Mouse (Mus musculus) urinary bladder, adult 18-20 months (tissue): Measurements from ENCODE around the gene Pum2.
"Not testable (repeated sequence)": the region's sequence is repeated elsewhere in the genome, so short reads cannot be mapped to it uniquely, and the experiment has no call there.

Source experiments
- DNase-seq, 2 experiments: peaks; one replicate each; pipeline ENCODE4 v3.0.0; 2022; ENCODE audit warnings: low spot score in 2 of 2, mixed read lengths in 2 of 2

Pum2 gene

DNA sequence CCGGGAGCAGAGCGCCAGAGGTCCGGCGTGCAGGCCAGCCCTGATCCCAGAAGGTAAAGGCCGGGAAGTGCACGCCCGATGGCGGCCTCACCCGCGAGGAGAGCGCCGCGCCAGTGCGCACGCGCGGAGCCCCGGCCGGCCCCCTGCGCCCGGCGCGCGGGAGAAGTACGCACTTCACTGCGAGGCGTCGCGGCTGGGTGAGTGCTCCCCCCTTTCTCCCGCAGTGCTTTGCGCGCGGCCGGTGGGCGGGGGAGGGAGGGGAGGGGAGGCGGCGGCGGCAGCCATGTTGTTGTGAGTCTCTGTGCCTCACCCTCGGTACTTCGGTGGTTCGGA is at the start of gene Pum2:
TSS of gene Pum2 (plus strand) at position 161 of the 333 bp plus-strand sequence.
- DNase-seq: peak; percentile 89 to 90

DNA sequence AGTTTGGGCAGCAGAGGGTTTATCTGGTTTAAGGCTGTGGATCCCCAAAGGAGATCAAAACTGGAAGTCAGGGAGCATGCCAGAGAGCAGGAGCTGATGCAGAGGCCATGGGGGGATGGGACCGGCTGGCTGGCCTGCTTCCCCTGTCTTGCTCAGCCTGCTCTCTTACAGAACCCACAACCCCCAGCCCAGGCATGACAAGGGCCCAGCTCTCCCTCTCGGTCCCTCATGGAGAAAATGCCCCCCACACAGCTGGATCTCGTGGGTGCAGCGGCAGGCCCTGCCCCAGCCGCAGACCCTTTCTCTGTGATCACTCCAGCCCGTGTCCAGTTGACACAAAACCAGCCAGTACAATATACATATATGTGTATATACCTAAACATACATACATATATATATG is 44.4 kb upstream of the Pum2 start:
- DNase-seq: no peak

DNA sequence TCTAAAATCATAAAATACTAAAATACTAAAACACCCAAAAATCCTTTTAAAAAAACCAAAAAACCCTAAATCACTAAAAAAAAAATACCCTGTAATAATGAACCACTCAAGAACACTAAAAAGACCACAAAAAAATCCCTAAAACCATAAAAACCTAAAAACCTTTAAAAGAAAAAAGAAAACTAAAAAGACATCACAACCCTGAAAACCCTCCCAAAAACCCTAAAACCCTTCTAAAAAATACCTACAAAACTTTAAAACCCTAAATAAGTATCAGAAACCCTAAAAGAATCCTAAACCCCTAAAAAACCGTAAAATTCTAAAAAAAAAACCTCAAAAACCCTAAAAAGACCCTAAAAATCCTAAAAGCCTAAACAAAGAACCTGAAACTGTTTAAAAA is 42.2 kb upstream of the Pum2 start:
- DNase-seq: no peak

DNA sequence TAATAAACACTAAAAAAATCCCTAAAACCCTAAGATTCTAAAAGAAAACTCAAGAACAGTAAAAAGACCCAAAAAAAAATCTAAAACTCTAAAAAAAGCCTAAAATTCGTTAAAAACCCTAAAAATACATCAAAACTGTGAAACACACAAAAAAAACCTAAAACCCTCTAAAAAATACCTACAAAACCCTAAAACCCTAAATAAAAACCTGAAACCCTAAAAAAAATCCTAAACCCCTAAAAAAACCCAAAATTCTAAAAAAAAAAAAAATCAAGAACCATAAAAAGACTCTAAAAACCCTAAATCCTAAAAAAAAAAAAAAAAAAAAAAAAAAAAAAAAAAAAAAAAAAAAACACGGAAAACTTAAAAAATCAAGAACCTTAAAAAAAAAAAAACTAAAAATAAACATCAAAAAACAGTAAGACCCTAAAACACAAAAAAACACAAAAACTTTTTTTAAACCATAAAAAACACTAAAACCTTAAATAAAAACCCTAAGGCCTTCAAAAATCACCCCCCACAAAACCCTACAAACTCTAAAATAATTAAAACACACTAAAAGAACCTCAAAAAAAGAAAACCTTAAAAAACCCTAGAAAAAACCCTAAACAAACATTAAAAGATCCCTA is 41.1 kb upstream of the Pum2 start:
- DNase-seq: no peak

DNA sequence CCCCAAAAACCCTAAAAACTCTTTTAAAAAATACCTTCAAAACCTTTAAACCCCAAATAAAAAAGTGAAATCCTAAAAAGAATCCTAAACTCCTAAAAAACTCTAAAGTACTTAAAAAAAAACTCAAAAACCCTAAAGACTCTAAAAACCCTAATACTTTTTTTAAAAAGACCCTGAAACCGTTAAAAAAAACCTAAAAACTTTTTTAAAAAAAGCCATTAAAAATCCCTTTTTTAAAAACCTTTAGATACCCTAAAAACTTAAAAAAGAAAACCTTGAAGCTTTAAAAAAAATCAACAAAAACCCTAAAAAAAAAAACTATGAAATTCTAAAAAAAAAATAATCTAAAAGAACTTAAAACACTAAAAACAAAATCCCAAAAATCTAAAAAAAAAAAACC is 39.6 kb upstream of the Pum2 start:
- DNase-seq: no peak

DNA sequence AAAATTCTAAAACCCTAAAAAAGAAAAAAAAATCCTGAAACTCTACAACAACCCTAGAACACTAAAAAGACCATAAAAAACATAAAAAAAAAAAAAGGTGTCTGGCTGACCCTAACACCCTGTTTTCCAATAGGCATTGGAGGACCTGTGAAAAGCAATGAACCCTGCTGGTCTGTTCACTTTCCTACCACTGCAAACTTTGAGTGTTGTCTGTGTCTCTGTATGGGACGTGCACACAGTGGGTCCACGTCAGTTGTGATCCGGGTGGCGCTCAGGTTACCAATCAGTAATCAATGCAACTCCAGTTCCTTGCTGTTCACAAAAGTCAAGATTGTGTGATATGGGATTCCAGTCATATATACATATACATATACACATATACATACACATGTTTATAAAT is 38.4 kb upstream of the Pum2 start:
- no peak for DNase-seq

DNA sequence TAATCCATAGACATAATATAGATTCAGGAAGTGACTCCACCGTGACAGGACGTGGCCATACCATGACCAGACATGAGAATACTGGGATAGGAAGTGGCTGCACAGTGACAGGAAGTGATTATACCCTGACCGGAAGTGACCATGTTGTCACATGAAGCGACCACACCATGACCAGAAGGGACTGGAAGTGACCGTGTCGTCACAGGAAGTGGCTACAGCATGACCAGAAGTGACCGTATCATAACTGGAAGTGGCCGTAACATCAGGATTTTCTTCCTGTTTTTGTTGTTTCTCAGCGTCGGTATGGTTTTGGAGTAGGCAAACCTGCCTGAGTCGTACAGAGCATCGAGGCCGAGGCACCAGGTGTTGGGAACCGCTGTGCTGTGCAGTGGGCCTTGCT is 37.0 kb upstream of the Pum2 start:
- DNase-seq: no peak

DNA sequence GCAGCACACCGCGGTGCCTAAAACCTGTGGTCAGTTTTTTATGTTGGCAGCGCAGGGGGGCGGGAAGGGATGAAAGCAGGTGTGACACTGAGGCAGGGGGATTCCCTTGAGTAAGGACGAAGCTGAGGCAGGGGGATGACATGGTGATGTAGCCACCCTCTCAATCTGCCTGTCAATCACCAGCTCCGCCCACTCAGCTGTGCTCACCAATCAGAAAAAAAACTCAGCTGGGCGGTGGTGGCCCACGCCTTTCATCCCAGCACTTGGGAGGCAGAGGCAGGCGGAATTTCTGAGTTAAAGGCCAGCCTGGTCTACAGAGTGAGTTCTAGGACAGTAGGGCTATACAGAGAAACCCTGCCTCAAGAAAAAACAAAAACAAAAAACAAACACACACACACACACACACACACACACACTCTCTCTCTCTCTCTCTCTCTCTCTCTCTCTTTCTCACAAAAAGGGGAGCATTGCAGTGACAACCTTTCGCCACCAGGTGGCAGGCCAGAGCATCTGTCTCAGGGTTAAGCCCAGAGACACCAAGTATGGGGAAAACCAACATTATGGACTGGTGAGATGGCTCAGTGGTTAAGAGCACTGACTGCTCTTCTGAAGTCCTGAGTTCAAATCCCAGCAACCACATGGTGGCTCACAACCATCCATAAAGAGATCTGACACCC is 35.4 kb upstream of the Pum2 start:
- DNase-seq: peak; percentile 61 to 74

DNA sequence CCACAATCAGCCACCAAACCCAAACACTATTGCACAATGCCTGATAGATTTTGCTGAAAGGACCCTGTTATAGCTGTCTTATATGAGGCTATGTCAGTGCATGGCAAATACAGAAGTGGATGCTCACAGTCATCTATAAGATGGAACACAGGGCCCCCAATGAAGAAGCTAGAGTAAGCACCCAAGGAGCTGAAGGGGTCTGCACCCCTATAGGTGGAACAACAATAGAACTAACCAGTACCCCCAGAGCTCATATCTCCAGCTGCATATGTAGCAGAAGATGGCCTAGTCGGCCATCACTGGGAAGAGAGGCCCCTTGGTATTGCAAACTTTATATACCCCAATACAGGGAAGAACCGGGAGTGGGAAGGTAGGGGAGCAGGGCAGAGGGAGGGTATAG is 33.7 kb upstream of the Pum2 start:
- DNase-seq: not testable (repeated sequence)

DNA sequence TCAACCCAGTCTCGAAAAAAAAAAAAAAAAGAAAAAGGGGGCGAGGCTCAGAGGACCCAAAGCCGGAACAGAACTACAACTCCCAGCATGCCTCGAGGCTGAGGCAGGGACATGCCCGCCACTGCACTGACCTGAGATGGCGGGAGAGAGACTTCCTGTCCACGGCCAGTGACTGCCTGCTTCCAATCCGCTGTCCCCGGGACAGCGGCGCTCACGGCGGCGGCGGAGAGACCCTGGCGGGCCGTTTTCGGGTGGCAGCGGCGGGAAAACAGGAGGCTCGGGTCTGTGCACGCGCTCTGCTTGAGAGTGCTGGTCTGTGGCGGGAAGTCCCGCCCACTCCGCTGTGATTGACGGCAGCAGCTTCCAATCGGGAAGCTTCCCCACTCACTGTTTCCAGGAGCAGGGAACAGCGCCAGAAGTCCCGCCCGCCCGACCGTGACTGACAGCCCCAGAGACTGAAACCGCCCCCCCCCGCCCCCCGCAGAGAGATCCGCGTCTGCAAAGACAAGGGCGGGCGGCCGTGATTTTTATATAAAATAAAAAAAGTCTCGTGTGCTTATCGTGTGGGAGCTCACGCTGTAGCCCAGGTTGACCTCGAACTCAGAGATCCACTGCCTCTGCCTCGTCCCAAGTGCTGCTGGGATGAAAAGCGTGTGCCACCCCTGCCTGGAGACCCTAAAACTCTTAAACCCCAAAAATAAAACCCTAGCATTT is 33.1 kb upstream of the Pum2 start:
- DNase-seq: peak; percentile 95 to 100

DNA sequence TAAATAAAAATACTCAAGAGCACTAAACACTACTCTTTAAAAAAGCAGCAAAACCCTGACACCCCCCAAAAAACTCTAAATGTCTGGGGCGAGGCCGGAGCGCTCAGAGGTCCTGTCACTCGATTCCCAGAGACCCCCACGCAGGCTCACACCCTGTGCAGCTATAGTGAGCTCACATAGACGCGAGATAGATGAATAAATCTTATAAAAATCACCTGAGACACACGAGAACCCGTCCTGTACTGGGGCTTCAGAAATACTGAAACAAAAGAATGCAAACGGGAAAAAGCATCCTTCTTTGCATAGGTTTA is 32.6 kb upstream of the Pum2 start:
- no peak for DNase-seq

DNA sequence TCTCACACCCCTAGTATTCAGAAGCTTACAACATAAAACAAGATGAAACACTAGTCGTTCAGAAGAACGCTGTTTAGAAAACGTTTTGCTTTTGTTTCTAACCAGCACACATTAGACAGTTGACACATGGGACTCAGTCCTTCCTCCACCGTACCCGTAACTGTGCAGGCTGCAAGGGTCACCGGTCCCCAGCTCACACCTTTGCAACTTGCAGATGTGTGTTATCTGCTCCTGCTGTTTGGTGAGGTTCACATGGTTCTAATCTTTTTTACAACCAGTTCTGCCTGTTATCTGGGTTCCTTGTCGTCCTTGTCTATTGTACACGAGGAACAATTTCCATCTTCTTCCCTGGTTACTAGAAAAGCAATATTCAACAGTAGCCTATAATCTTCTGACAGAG is 25.7 kb upstream of the Pum2 start:
- DNase-seq: not testable (repeated sequence)

DNA sequence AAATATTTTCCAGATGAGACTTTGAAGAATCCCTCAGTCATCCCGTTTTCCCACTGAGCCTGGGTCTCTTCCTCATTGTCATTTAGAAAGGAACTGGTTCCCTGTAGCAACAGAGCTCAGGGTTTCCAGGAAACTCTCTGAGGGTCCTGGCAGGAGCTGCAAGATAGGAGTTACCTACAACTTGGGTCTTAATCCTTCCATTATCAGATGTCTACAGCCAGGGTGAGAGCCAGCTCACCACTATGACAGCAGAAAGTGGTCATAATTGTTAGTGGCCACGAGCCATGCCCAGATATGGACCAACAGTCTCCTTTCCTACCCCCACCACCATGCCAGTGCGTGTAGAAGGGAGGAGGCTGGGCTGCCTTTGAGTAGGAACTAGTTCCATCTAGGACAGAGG is 23.9 kb upstream of the Pum2 start:
- DNase-seq: not testable (repeated sequence)

DNA sequence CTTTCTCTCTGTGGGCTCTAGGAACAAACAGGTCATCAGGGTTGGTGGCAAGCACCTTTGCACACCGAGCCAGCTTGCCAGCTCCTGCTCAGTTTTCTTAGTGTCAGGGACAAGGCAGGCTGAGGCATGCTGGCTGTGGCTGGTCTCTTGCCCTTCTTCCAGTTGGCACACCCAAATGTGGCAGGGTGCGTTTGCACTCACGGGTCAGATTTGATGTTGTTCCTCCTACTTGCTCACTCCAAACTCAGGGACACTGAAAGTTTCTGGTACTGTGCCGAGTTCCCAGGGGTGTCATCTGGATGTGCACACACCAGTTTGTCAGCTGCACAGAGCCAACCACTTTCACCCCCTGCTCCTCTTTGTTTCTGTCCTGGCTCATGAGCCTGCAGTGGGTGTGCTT is 17.3 kb upstream of the Pum2 start:
- peak; percentile 41 to 81 for DNase-seq

DNA sequence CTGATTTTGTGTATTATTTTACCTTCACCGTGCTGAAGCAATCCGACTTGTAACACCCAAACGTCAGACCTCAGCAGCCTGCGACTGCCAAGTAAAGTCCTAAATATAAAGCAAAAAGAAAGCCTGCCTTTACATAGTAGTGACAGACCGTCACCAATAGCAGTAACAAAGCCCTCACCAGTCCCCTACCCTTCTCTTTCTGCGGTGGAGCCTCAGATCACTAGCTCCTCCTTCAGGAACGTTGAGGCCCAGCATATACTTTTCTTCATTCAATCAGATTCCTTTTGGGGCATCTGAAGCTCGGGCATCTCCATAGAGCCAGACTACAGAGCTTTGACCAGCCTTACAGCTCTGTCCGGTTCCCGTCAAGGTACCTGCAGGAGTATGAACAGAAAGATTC is 16.8 kb upstream of the Pum2 start:
- DNase-seq: no peak

DNA sequence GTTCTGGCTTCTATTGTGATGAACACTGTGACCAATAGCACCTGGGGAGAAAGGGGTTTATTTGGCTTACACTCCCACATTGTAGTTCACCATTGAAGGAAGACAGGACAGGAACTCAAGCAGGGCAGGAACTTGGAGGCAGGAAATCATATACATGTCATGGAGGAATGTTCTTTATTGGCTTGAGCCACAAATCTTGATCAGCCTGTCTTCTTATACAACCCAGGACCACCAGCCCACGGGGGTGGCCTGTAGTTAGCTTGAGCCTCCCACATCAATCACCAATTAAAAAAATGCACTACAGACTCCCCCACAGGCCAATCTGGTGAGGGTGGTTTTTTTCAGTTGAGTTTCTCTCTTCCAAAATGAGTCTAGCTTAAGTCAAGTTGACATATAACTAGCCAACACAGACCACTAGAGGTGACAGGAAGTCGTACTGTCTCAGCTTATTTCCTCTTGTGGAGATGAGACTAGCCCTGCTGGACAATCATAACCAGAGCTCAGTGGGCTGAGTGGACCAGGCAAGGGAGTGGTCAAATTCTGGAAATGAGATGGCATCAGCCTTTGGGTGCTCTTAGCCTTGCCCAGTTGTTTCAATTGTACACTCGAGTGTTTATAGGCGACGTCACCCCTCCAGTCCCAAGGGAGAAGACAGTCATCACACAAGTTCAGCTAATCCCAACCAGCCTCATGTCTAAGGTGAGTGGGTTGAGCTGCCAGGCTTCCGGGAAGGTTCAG is 16.1 kb upstream of the Pum2 start:
- DNase-seq: no peak

DNA sequence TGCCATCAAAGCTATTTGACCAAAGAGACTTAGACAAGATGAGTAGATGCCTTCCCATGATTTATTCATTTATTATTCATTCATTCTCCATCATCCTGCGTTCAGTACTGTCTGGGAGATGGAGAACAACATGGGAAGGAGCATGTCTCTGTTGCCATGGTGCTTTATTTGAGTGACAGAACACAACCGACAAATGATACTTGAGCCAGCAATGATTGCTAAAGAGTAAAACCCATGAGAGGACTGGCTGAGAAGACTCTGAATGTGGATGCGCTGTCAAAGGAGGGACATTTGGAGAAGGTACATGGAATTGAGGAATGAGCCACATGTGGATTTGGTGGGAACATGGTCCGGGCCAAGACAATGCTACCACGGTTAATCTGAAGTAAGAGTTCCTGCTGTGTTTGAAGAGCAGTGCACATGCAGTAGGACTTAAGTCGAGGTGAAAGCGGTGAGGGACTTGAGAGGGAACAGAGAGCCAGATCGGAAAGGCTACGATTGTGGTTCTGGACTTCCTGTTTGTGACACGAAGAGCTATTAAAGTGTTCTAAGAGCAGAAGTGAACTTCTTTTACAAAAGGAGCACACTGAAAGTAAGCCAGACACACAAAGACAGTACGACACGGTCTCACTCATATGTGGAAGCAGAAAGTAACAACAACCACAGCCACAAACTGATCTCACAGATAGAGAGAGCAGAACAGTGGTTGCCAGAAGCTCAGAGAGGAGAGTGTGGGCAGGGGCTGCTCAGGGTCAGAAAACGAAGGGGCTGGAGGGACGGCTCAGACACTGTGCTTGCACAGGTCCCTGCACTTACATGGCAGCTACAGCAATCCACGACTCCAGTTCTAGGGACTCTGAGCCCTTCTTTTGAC is 14.3 kb upstream of the Pum2 start:
- no peak for DNase-seq

DNA sequence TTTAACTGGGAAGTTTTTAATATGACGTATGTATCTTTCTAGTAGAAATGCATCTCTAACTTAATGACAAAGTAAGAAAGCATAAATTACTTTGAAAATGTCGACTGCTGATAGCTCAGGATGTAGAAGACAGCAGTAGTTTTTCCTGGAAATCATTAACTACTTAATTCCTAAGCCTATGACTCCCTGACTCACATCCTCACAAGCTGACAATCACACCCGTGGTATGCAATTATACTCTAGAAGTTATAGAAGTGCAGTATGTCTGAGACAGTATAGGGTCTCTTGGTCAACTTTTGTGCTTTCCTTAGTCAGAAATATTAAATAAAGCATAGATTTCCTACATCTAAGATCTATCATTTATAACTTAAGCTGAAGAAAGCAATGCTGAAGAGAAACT is 12.2 kb upstream of the Pum2 start:
- no peak for DNase-seq

DNA sequence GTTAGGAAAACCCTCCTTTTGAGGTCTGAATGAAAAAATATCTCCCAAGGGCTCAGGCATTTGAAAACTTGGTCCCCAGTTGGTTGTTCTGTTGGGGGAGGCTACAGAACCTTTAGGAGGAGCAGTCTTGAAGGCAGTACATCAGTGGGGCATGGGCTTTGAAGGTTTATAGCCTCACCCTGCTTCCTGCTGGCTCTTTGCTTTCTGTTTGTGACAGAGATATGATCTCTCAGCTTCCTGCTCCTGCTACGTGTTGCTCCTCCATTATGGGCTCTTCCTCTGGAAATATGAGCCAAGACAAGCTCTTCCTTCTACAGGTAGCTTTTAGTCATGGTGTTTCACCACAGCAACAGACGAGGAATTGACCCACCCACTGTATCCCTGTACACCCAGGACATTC is 11.8 kb upstream of the Pum2 start:
- no peak for DNase-seq

DNA sequence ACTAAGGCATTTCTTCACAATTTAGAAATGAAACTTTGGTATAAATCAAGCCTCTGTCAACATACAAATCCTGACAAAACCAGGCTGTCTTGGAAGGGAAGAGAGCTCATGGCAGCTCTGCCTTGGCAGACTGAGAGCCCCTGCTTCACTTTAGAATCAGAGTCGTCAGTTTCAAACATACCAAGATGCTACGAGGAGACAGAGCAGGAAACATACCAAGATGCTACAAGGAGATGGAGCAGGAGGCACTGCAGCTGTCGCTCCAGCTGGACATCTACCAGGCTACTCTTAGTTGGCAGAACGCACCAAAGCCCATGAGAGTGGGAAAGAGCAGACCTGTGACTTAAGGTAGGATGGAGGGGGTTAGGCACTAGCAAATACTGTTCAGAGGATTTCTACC is 11.2 kb upstream of the Pum2 start:
- DNase-seq: no peak

DNA sequence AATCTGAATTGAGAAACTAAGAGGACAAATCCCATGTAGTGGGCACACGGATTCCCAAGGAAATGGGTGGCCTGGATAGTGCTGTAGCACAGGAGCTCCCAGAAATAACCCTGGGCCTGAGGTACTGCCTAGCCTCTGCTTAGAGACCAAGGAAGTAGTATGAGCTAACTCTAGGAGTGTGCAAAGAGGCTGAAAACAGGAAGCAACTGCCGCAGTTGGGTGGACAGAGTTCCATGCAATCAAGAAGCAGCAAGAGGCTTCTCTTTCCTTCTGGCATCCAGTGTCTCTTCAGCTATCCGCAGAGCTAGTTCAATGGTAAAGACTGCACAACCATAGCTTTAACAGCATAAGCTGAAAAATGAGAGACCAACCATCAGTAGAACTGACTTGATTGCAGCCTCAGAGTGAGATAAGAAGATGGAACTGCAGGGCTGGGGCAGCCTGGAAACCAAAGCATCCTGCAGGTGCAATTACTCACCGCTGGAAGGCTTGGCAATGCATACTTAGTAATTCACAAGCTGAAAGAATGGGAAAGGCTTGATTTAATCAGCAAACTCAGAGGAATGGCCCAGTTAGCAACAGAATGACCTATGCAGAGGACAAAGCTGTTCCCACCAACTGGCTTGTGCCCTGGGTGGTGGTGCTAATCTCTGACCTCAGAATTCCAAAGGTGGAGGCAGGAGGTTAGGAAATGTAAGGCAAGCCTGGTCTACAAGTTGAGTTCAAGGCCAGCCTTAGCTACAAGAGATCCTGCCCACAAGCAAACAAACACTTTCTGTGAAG is 6.3 kb upstream of the Pum2 start:
- no peak for DNase-seq
